Mouse (Mus musculus) layer of hippocampus, adult 18-20 months (tissue): ENCODE measurements around the gene Slc25a25. TPM values are rescaled to one million over a fixed set of nuclear protein-coding genes. Genes with fewer than 3 reads are reported as not detected.

Source experiments
- DNase-seq, 2 experiments: peaks; one replicate each; pipeline ENCODE4 v3.0.0; 2022; ENCODE audit warnings: low spot score in 2 of 2
- total RNA-seq, 2 experiments: library from RNA; stranded (reverse); gene quantifications; 2 replicates each; pipeline ENCODE4 v1.2.3; 2021

Slc25a25 gene
- total RNA-seq, 2 experiments from 2014 or later = 57.2 to 59.5 TPM

DNA sequence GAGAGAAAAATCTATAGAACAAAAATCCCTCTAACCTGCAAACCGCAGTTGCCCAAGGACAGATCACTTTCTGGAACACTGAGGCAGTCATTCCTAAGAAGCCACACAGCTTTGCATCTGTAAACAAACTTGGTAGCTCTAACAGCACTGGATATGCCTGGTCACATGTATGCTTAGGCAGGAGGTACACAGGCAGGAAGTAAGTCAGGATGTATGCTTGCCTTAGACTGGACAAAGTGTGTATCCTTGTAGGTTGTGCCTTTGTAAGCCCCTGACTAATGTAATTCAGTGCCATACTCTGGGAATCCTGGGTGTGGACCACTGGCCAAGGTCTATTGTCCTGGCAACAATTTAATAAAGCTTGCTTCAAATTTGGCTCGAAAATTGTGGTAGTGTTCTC, 12.5 kb upstream of the Slc25a25 start:
- no peak for DNase-seq

DNA sequence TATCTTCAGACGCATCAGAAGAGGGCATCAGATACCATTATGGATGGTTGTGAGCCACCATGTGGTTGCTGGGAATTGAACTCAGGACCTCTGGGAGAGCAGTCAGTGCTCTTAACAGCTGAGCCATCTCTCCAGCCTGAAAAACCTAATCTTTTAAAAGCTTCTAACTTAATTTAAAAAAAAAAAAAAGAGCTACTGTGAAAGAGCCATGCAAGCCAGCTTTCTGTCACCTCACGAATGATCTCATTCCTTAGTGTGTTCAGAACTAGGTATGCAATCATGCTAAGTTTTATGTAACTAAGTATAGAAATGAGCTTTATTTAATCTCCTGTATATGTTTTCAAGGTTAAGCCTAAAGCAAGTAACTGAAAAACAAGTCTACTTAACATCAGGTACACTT, 8.4 kb upstream of the Slc25a25 start:
- no peak for DNase-seq

DNA sequence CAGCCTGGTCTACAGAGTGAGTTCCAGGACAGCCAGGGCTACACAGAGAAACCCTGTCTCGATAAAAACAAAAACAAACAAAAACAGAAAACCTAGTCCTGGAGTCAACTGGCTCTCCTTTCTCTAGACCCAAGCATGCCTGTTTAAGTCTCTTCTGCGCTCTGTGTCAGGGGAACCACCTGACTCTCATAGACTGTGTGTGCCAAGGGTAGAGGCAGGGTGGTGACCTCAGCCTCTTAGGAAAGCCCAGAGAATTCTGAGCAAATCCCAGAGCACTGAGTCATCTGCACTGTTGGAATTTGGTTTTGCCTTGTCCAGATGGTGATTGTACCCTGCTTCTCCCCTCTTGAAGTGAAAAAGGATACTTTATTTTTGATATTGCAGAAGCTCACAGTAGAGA, 7.1 kb upstream of the Slc25a25 start:
- no peak for DNase-seq

DNA sequence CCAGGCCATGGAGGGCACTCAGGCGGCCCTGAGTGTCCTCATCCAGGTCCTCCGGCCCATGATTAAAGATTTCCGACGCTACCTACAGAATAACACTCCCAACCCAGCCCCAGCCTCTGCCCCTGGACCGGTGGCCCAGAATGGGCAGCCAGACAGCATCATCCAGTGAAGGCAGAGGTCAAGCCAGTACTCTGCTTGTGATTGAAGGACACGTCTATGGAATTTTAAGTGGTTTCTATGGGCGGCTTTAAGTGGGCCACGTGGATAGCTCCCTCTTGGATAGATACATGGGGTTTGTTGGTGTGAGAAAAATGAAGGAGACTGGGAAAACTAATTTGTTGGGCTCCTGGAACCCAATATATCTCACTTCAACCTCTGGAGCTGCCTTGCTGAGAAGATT, 3.9 kb upstream of the Slc25a25 start:
- DNase-seq = no peak

DNA sequence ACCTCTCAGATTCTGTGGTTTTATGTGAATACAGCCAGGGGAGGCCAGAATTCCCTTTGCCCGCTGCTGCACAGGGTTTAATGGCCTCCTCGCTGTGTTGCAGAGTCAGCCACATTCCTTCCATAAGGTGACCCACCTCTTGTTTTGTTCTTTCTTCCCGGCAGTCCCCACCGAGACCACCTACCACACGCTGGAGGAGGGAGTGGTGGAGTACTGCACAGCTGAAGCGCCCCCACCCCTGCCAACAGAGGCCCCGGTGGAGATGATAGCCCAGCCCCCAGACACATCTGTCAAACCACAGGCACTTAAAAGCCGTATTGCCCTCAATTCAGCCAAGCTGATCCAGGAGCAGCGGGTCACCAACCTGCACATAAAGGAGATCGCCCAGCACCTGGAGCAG, 3.4 kb upstream of the Slc25a25 start:
- no peak for DNase-seq

DNA sequence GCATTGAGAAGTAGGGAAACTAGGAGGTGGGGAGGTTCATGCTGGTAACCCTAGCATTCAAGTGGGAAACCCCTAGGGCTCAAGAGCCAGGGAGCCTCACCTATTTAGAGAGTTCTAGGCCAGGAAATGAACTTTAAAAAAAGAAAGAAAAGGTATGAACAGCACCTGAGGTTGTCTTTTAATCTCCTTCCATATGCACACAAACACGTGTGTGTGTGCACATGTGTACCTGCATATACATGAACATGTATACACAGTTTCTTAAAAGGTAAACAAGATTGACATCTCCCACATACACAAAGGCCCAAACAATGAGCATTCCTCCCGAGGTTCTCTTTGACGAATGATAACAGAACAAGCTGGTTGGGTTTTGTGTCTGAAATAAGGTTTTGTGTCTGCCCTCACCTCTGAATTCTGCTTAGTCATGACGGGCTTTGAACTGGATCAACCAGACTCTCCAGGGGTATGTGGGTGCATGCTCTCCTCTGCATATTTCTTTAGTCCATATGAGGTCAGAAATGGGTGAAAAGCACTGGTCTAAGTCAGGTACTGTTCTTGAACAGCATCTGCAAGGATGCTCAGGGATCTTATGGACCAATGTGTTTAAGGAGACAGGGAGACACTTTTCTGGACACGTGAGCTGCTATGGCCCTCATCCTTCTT, 2.5 kb upstream of the Slc25a25 start:
- no peak for DNase-seq

DNA sequence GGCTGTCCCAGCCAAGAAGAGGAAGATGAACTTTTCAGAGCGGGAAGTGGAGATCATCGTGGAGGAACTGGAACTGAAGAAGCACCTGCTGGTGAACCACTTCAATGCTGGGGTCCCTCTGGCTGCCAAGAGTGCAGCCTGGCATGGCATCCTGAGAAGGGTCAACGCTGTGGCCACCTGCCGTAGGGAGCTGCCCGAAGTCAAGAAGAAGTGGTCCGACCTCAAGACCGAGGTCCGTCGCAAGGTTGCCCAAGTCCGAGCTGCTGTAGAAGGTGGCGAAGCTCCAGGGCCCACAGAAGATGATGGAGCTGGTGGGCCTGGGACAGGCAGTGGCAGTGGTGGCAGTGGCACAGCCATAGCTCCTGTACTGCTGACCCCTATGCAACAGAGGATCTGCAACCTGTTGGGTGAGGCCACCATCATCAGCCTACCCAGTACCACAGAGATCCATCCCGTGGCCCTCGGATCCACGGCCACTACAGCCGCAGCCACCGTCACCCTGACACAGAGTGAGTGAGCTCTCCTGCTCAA, 1.3 kb upstream of the Slc25a25 start:
- no peak for DNase-seq

DNA sequence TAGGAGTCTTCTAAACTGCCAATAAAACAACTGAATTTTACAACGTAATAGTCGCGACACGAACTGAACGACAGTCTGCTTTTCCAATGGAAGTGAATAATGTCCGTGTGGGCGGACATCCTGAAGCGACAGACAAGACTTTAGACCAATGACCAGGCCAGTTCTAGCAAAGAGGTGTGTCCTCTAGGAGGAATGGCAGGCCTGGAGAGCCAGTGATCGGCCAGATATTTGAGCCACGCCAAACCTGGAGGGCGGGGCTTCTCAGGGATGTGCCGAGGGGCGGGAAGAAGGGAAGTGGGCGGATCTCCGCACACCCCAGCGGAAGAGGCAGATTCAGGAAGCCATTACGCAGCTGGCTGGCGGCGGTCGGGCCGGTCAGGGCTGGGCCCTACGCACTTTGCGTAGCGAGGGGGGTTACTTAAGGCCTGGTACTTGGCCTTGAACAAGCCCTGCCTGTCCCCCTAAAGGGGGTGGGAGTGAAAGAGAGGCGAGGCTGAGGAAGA, 676 bp upstream of the Slc25a25 start:
- DNase-seq = peak; percentile 98 to 99

DNA sequence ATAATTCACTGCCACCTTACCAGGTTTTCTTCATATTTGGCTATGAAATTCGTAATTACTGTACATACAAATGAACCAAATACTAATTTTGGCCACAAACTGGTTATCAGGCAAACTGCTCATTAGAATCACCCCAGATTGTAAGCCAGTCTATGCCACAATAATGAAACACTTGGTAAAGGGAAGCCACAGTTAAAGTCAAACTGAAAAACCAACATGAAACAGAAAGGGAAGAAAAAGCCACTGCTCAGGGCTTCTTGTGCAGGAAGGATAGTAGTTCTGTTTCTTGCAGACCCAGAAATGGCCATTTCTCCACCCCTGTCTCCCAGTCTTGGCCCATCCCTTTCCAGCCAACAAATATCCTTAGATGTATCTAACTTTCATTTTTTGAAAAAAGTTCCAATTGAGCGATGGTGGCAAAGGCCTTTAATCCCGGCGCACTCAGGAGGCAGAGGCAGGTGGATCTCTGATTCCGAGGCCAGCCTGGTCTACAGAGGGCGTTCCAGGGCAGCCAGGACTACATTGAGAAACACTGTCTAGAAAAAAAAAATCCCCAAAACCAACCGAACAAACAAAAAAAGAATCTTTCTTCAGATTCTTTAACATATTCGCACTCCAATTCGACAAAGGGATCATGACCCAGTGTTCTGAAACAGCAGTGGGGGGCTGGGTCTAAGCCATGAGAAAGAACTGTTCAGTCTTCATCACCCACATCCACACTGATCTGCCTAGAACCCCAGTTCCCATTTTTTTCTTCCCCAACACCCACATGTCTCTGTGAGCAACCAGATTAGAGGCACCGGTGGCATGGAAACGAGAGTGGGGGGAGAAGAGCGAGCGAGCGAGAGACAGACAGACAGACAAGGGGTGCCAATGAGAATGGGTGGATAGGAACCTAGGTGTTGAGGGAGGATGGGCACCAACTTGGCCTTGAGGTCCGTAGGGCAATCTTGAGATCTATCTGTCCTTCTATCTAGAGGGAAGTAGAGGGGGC, 1.2 kb downstream of the Slc25a25 start, which contains the start of gene Naif1:
Gene Naif1 (plus strand): TSS at position 697 of the 994 bp plus-strand sequence.
- peak; percentile 35 to 75 for DNase-seq

DNA sequence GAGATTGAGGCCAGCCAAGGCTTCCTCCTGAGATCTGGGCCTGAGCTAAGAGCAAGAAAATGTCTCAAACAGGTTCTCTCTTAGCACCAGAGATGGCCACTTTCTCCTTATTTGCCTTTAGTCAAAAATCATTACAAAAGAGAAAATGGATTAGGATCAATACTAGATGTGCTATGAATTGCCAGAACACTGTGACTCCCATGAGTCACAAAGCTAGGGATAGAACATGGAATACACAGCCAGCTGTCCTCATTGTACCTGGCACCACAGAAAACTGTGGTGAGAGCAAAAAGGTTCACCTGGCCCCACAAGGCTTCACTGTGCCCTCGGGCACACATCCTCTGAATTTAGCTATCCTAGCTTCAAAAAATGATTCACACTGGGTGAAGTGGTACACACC, 2.8 kb downstream of the Slc25a25 start:
- no peak for DNase-seq

DNA sequence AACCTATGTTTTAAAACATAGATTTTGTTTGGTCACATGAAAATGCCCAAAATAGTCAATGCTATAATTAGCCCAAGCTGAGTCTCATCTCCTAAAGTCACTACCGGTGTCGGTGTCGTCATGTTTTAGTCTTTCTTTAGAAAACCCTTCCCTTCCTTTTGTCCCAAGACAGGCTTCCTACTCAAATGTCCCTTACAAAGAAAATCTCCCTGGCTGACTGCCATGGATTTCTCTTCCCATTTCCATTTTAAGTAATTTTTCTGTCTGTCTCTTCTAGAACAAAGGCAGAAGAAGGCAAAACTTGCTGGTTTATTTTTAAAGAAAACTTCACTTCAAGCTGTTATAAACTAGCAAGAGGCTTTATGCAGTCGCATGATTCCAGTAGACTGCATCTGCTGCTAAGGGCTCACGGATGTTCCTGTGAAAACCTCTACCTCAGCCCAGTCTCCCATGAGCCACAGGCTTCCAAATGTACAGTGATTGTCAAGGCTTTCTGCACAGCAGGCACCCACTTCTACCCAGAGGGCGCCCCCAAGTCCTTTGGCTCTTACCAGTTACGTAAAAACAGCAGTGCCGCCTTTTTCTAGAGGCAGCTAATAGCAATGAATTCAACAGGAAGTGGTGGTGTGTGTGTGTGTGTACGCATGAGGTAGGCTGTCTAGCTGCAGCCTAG, 3.8 kb downstream of the Slc25a25 start:
- peak in 1 of 2 experiments; percentile 66 for DNase-seq

DNA sequence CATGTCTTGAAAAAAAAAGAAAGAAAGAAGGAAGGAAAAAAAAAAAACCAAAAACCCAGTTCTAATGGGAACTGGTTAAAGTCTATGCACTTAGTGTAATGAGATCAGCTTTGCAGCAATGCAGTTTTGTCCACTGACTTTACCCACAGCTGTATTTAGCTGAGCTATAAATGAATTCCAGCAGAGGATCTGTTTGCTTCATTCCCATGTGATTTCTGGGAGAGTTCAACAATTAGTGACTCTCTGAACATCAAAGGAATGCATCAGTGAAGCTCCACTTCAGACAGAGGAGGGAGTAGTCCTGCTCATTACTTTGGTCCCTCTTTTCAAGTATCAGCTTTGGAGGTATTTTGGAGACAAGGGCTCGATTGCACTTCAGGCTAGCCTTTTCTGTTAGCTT, 5.7 kb downstream of the Slc25a25 start:
- DNase-seq = no peak

DNA sequence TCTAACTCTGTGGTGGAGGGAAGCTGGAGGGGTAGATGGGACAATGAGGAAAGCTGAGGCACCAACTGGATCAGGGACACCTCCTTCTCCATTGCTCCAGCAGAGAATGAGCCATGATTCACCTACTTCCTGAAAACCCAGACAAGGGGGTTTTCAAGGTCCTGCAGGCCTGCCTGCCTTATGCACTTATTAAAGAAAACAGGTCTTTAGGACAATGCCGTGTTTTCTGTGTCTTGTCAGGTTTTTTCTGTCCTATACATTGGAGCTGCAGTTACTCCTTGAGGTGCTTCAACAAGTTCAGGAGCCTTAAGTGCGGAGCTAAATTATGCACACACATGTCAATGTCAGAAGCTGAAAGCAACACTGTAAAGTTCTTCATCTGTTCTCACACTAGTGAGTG, 9.7 kb downstream of the Slc25a25 start:
- no peak for DNase-seq

DNA sequence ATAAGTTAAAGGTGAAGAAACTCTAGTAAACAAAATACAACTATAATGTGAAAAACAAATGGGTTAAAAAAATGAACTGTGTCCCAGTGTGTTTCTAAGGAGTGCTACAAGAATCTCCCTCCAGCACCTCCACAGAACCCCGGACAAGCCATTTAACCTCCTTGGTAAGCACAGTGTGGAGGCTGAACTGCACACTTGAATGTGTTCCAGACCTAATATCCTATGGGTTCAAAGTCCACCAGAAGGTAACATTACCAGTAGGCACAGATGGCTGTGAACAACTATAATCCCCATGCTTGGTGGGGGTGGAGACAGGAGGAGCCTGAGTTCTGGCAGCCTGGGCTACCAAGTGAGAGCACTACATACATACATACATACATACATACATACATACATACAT, 10.6 kb downstream of the Slc25a25 start:
- no peak for DNase-seq

DNA sequence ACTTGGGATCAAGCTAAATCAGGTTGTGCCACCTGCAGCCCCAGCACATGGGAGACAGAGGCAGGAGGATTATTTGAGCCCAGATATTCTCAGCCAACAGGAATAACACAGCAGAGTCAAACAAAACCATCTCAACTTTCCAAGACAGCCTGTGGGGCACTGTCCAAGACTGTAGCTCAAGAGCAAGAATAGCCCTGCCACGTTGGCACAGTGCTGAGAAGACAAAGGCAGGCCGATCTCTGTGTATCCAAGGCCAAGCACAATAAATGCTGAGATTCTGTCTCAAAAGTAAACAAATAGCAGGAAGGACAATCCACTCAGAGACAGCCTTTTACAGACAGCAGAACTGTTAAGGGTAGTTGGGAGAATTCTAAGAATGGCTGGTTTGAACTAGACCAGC, 11.1 kb downstream of the Slc25a25 start:
- no peak for DNase-seq

DNA sequence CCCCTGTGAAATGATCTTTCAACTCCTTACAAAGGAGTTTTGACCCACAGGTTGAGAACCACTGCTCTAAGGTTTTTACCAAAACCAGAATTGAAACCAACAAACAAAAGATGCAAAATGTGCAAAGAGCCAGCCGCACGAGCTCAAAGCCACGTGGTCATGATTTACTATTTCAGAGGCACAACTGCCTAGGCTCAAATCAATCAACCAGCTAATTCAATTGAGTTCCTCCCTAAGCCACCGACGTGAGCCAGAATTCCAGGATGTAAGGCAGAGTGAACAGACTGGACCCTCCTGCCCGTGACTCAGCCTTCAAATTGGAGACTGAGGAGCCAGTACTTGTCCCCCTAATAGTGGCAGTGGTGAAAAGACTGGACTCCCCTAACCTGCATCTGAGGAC, 12.1 kb downstream of the Slc25a25 start:
- no peak for DNase-seq

DNA sequence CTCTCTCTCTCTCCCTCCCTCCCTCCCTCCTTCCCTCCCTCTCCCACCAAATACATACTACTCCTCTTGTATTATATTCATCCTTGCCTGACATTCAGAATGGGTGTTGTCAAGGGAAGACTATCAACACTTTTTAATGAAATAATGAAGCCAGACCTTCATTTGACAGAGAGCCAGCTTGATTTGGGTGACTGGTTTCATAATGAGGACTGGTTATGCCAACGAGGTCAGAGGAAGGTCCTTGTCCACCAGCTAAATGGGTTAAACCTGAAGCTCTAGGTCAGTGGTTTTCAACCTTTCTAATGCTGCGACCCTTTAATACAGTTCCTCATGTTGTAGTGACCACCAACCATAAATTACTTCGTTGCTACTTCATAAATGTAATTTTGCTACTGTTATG, 12.5 kb downstream of the Slc25a25 start:
- DNase-seq = no peak

DNA sequence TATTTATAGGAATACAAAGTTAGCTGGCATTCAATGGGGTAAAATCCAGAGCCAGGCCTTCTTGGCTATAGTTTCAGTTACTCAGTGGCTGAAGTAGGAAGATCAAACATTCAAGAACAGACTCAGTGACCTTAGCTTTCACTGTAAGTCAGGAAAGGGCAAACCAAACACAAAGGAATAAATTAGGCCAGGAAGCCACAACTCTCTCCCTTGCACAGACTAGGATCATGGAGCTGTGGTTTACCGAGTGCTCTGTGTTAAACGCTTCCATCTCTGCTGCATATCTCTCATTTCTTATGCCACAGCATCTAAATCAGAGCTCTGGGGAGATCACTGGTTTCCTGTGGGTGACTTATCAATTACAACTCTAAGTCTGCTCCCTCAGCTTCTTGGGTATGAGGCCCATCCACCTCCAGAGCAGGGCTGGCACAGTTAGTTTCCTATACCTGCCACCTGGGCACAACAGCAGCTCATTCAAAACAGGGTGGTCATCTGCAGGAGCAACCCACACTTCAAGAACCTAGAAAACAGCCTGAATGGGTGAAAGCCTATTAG, 13.6 kb downstream of the Slc25a25 start:
- no peak for DNase-seq

DNA sequence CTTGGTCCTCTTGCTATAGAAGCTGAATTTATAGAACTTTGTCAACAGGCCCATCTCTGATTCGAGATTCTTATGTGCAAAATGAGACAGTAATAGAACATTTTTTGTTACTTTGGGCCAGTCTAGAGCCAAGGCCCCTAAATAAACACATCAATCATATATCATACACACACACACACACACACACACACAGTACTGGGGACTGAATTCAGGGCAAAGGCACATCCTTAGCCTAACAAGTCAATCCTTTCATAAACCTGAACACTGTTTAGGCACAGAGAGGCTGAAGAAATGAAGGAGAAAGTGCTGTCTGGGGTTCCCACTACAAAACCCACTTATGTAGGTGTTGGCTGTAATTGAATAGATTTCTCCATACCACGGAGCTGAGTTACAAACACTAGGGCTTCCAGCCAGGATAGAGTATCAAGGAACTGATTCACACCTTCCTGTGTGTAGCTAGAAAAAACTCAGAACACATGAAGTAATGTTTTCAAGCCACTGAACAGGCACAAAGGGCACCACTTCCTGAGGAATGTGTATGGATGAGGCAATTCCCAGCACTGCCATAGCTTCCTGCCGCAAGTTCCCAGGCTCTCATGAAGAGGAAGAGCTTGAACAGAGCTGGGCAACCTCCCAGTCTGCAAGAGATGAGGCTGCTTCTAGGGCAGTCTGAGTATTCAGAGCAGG, 14.4 kb downstream of the Slc25a25 start:
- no peak for DNase-seq
